Mouse (Mus musculus): Measurements from ENCODE around the gene Col8a1.

The Col8a1 gene

GRCm38 (mm10) chr16:57754526-57755125 lies at the start of gene Col8a1:
Gene Col8a1 (minus strand): TSS chr16:57754737.
- DNase-seq (ENCODE audit: low spot score), result no peak

- DNase-seq (ENCODE audit: low spot score), result no peak
These were observed 47.3 kb upstream of the Col8a1 start for GRCm38 (mm10) chr16:57801886-57802285.

GRCm38 (mm10) chr16:57796321-57796720 lies 41.8 kb upstream of the Col8a1 start:
- no peak for DNase-seq (ENCODE audit: low spot score)

- DNase-seq (ENCODE audit: low spot score), result no peak
These were observed 24.5 kb upstream of the Col8a1 start for GRCm38 (mm10) chr16:57779011-57779410.

GRCm38 (mm10) chr16:57765615-57766014 lies 11.1 kb upstream of the Col8a1 start:
- no peak for DNase-seq (ENCODE audit: low spot score)

- DNase-seq (ENCODE audit: low spot score), result no peak
These were observed 5.3 kb upstream of the Col8a1 start for GRCm38 (mm10) chr16:57759862-57760261.

- DNase-seq (ENCODE audit: low spot score), result no peak
These were observed 1.2 kb upstream of the Col8a1 start for GRCm38 (mm10) chr16:57755708-57756107.

GRCm38 (mm10) chr16:57755241-57755640 lies 704 bp upstream of the Col8a1 start:
- no peak for DNase-seq (ENCODE audit: low spot score)

- no peak for DNase-seq (ENCODE audit: low spot score)
These were observed 827 bp downstream of the Col8a1 start for GRCm38 (mm10) chr16:57753539-57754280.

GRCm38 (mm10) chr16:57750549-57750948 lies 4.0 kb downstream of the Col8a1 start:
- DNase-seq (ENCODE audit: low spot score), result no peak

- DNase-seq (ENCODE audit: low spot score), result no peak
These were observed 6.4 kb downstream of the Col8a1 start for GRCm38 (mm10) chr16:57748093-57748492.

- no peak for DNase-seq (ENCODE audit: low spot score)
These were observed 7.0 kb downstream of the Col8a1 start for GRCm38 (mm10) chr16:57747357-57748056.

- DNase-seq (ENCODE audit: low spot score), result no peak
These were observed 14.4 kb downstream of the Col8a1 start for GRCm38 (mm10) chr16:57740169-57740568.

- DNase-seq (ENCODE audit: low spot score), result no peak
These were observed 19.6 kb downstream of the Col8a1 start for GRCm38 (mm10) chr16:57734942-57735341.

GRCm38 (mm10) chr16:57733545-57733944 lies 21.0 kb downstream of the Col8a1 start:
- DNase-seq (ENCODE audit: low spot score), result no peak

- no peak for DNase-seq (ENCODE audit: low spot score)
These were observed 21.4 kb downstream of the Col8a1 start for GRCm38 (mm10) chr16:57733139-57733538.

- DNase-seq (ENCODE audit: low spot score), result no peak
These were observed 29.6 kb downstream of the Col8a1 start for GRCm38 (mm10) chr16:57724978-57725377.

GRCm38 (mm10) chr16:57718982-57719381 lies 35.6 kb downstream of the Col8a1 start:
- no peak for DNase-seq (ENCODE audit: low spot score)

GRCm38 (mm10) chr16:57698733-57699132 lies 55.8 kb downstream of the Col8a1 start:
- DNase-seq (ENCODE audit: low spot score), result no peak

- no peak for DNase-seq (ENCODE audit: low spot score)
These were observed 59.8 kb downstream of the Col8a1 start for GRCm38 (mm10) chr16:57694694-57695093.

GRCm38 (mm10) chr16:57693906-57694522 lies 60.5 kb downstream of the Col8a1 start:
- no peak for DNase-seq (ENCODE audit: low spot score)

GRCm38 (mm10) chr16:57685790-57686399 lies 68.6 kb downstream of the Col8a1 start:
- no peak for DNase-seq (ENCODE audit: low spot score)

Measured in urinary bladder, postnatal 10 days (tissue).